Mouse (Mus musculus) liver, embryonic 14.5 days (tissue): ENCODE measurements around the gene Plppr1.

Experiments used
- CTCF ChIP-seq: IDR thresholded peaks from 2 replicates; pipeline ENCODE4 v1.5.1; 2016; ENCODE audit warnings: antibody characterized with exemption, low read depth, control low read depth
- EP300 ChIP-seq: IDR thresholded peaks from 2 replicates; pipeline ENCODE4 v1.6.1; 2016; ENCODE audit warnings: antibody characterized with exemption, low read depth

GRCm38 (mm10) chr4:49284692-49285291 is 225.7 kb downstream of the Plppr1 start:
- TF ChIP-seq CTCF (no peak), EP300 (no peak)
